Mouse (Mus musculus) T-helper 17 cell (primary cell): ENCODE measurements around the gene Gamt.

Source experiments
- in situ Hi-C, 2 experiments: fragments of 300-600 bp; cut with MboI, MseI; formaldehyde crosslinking; loops; 1 replicate in 1 of 2; 2 replicates in 1 of 2; pipeline ENCODE4 v1.15.1; 2025; ENCODE audit warnings: high pct_unique_total_duplicates in 2 of 2

Gamt gene

DNA sequence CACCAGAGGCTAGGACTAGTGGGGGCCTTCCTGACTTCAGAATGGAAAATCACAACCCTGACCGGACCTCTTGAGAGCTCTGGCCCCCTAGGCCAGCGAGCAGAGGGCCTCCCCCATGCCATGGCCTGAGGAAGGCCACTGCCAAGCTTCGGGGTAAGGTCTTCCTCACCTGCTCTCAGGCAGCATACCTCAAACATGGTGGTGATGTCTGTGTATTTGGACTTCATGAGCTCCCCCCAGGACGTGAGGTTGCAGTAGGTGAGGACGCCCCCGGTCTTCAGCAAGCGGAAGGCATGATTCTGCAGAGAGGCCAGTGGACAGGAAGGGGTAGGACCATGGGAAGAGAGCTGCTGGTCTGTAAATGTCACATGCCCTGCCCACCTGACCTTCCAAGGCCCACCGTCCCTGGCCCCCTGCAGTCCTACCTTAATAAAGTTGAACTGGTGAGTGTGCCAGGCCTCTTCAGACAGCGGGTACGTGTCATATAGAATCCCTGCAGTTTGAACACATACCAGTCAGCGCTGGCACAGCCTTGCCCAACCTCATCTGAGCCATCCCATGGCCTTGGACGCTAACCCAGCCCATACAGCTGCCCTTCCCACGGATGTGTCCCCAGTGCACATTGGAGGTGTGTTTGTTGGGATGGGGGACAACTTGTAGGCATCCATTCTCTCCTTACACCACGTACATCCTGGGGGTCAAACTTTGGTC lies 1.9 kb downstream of the Gamt start:
- in situ Hi-C loops = no loop called here

GRCm38 (mm10) chr10:80257936-80258335 lies 2.9 kb downstream of the Gamt start:
- in situ Hi-C loops = no loop called here

GRCm38 (mm10) chr10:80255881-80256535 lies 4.8 kb downstream of the Gamt start:
- in situ Hi-C loops = no loop called here

- in situ Hi-C loops = no loop called here
Observed at GRCm38 (mm10) chr10:80254331-80255297, 6.2 kb downstream of the Gamt start.

GRCm38 (mm10) chr10:80253551-80253950 lies 7.3 kb downstream of the Gamt start:
- in situ Hi-C loops = no loop called here

GRCm38 (mm10) chr10:80252493-80253274 lies 8.1 kb downstream of the Gamt start:
- in situ Hi-C loops = no loop called here

DNA sequence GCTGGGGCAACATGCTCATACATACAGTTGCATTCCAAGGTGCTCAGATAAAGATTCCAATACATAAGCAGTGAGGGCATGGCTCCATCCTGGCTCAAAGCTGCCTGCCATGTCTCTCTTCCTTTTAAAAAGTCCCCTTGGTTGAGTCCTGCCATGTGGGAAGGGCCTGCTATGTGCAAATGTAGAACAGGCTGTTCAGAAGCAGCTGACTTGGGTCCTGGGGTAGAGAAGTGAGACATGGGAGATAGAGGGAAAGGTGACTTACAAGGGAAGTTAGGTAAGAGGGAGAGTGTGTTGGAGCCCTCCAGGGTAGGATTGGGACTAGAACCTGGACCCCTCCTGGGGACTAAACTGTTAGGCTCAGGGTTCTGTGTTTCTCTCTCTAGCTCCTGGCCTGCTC lies 8.8 kb downstream of the Gamt start:
- in situ Hi-C loops = no loop called here

GRCm38 (mm10) chr10:80250573-80250972 lies 10.2 kb downstream of the Gamt start:
- in situ Hi-C loops = no loop called here

- in situ Hi-C loops = no loop called here
Observed at GRCm38 (mm10) chr10:80250059-80250458, 10.8 kb downstream of the Gamt start.

- in situ Hi-C loops = loop anchor here (5.0 kb wide), 1 partner anchor 72 kb away; the partner anchor contains the start of gene Efna2 (in 2 of the 2)
Observed at GRCm38 (mm10) chr10:80248971-80249640, 11.7 kb downstream of the Gamt start, which contains the start of gene Ndufs7. Ndufs7 (plus strand) TSS chr10:80249121.

DNA sequence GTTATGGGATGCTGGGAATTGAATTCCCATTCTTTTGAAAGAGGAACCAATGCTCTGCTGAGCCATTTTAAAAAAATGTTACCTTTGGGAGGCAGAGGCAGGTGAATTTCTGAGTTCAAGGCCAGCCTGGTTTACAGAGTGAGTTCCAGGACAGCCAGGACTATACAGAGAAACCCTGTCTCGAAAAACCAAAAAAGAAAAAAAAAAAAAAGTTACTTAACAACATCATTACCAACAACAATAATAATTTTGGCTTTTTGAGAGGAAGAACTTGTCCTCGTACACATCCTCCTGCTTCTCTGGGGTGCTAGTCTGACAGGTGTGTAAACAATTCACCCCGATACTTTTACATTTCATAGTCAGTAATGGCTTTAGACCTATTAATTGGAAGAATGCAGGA lies 12.4 kb downstream of the Gamt start:
- in situ Hi-C loops = loop anchor here (5.0 kb wide), 1 partner anchor 71 kb away; the partner anchor contains the start of gene Efna2 (in 2 of the 2)

GRCm38 (mm10) chr10:80247849-80248248 lies 13.0 kb downstream of the Gamt start:
- in situ Hi-C loops = loop anchor here (5.0 kb wide), 1 partner anchor 71 kb away; the partner anchor contains the start of gene Efna2 (in 2 of the 2)

DNA sequence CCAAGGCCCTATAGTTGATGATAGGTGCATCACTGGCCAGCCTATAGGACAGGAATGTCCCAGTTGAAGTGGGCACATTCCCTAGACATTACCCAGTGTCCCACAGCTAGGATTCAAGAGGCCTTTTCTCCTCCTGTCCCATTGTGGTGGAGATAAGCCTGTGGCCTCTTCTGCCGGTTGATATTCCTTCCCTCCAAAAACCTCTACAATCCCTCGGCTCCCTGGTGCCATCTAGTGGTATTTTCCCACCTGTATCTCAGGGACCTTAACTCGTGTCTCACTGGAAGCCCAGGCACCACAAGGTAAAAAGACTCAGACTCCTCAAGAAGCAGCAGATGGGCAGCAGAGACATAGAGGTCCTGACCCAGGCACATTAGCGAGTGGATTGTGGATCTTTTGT lies 15.2 kb downstream of the Gamt start:
- in situ Hi-C loops = loop anchor here (5.0 kb wide), 1 partner anchor 68 kb away; the partner anchor contains the start of gene Efna2 (in 2 of the 2)

DNA sequence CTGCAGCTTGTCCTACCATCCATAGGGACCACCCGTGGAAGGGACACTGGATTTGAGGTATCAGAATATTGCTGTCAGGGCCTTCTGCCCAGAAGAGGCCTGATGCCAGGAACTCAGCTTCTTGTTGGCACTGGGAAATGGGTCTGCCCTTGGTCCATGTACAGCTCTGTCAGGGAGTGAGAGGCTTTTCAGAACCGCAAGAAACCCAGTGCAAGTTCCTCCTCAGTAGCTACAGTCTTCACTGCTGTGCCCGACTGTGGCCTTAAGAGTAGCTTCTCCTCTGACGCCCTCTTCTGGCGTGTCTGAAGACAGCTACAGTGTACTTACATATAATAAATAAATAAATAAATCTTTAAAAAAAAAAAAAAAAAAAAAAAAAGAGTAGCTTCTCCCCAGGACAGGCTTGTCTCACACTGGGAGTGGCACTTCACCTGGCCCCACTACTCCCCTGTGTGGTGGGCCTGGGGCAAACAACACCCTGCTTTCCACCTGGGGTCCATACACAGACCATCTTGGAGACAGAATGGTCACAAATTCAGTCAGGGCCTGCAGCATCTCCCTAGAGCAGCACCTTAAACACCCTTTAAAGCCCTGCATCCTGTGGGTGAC lies 15.9 kb downstream of the Gamt start:
- in situ Hi-C loops = loop anchor here (5.0 kb wide), 1 partner anchor 68 kb away; the partner anchor contains the start of gene Efna2 (in 2 of the 2)

DNA sequence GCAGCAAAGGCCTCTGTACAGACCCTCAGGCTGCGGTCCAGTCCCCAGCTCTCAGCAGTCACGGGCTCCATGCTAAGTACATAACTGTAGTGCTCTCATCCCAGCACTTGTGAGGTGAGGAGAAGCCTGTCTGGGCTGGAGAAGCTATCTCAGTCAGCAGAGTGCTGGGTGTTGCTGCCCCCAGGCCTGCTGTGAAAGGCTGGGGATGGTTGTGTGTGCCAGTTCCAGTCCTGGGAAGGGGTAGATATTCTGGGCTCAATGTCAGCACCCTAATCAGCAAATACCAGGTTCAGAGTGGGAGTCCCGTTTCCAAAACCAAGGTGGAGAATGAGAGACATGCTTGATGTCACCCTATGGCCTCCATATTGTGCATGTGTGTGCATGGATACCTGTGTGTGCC lies 18.2 kb downstream of the Gamt start:
- in situ Hi-C loops = no loop called here

DNA sequence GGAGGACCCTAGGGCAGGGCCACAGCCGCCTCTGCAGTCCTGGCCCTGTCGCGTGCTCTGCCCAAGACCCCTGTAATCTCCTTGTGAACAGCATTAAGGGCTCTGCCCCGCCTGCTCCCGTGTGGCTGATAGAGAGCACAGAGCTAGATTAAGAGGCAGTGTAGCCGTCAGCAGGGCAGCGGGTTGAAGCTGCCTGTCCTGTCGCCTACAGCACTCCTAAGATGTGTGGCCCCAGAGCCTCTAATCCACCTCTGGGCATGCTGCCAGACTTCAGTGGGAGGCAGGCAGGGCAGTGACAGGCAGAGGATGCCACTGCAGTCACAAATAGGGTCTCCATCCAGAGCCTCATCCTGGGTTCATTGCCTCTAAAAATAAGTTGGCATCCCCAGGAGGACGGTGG lies 18.7 kb downstream of the Gamt start:
- in situ Hi-C loops = no loop called here

- in situ Hi-C loops = no loop called here
Observed at GRCm38 (mm10) chr10:80239791-80240190, 21.0 kb downstream of the Gamt start.

DNA sequence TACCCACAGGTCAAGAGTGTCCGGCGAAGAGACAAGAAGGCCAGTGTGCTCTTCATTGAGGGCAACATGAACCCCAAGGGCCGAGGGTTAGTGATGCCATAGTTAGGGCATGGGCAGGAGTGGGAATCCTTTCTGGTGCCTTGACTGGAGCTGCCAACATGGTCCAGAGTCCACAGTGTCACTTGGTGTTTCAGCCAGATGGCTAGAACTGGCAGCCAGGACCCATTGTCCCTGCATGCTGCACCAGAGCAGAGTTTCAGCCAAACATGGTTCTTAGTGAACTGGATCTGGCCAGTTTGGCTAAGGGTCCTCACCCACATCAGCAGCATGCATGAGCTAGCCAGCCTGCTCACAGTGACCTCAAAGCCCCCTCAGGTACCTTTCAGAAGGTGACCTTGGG lies 22.5 kb downstream of the Gamt start:
- in situ Hi-C loops = no loop called here

DNA sequence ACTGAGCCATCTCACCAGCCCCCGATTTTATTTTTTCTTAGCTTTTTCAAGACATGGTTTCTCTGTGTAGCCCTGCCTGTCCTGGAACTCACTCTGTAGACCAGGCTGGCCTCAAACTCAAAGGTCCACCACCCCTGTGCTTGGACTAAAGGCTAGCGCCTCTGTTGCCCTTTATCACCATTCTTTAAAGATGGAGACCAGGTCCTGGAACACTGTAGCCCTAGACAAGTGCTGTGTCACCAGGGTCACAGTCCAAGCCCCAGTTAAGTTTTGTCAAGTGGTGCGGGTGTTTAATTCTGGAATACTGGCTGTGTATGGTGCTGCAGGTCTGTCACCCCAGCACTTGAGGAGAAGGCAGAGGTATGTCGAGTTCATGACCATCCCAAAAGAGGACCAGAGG lies 23.8 kb downstream of the Gamt start:
- in situ Hi-C loops = no loop called here
